In genomic region chr4:83659411-83659810, GRCm38 (mm10) we compare ENCODE assay signal across 32 mouse cellular contexts.
DNase-seq lines count a peak whose midpoint lies in the region; ATAC-seq and TF ChIP-seq lines count a peak whose summit lies in the region.
"Had no signal": no experiment of that assay in that cellular context is flagged by ENCODE, and none has a peak within 500 bp of the region (broad histone marks: within the 10 kb centered on the region; RNA-seq: fewer than 3 reads in every experiment).

No protein-coding gene starts in this region.

- H3K4me2 ChIP-seq in forebrain, embryonic 14.5 days (ENCODE audit: low read length) = no peak overlapping the region
- peak overlapping the region; percentile 25 for H3K4me2 ChIP-seq in limb, embryonic 13.5 days (replicated peaks)
- H3K4me2 ChIP-seq in limb, embryonic 15.5 days = no peak overlapping the region
- H3K4me2 ChIP-seq: embryonic facial prominence, embryonic 15.5 days; forebrain, embryonic 13.5 days; heart, embryonic 13.5 days; hindbrain, embryonic 12.5 days; liver, embryonic 12.5 days; midbrain, embryonic 12.5 days; neural tube, embryonic 13.5 days had no signal

- H3K4me3 ChIP-seq in forebrain, embryonic 14.5 days (ENCODE audit: low read depth, low read length) = no peak overlapping the region
- H3K4me3 ChIP-seq in forebrain, embryonic 10.5 days = no peak overlapping the region
- H3K4me3 ChIP-seq in limb, embryonic 13.5 days = no peak overlapping the region
- no peak overlapping the region for H3K4me3 ChIP-seq in limb, embryonic 10.5 days
- H3K4me3 ChIP-seq in lung, adult 2 months (replicated peaks; ENCODE audit: extremely low read depth, low read depth, low read length) = no peak overlapping the region
- no peak overlapping the region for H3K4me3 ChIP-seq in limb, embryonic 15.5 days
- H3K4me3 ChIP-seq: embryonic facial prominence, embryonic 15.5 days; forebrain, embryonic 13.5 days; heart, embryonic 13.5 days; hindbrain, embryonic 12.5 days; liver, embryonic 12.5 days; megakaryocyte, embryonic 14.5 days; midbrain, embryonic 12.5 days; neural tube, embryonic 13.5 days had no signal

- H3K27ac ChIP-seq in forebrain, embryonic 14.5 days (ENCODE audit: low read depth, low read length) = no peak overlapping the region
- no peak overlapping the region for H3K27ac ChIP-seq in forebrain, embryonic 10.5 days
- no peak overlapping the region for H3K27ac ChIP-seq in limb, embryonic 13.5 days
- H3K27ac ChIP-seq in limb, embryonic 10.5 days = no peak overlapping the region
- H3K27ac ChIP-seq in limb, embryonic 15.5 days = no peak overlapping the region
- H3K27ac ChIP-seq: embryonic facial prominence, embryonic 15.5 days; forebrain, embryonic 13.5 days; heart, embryonic 13.5 days; hindbrain, embryonic 12.5 days; liver, embryonic 12.5 days; midbrain, embryonic 12.5 days; neural tube, embryonic 13.5 days; stomach, postnatal 0 days had no signal

- H3K36me3 ChIP-seq in forebrain, embryonic 14.5 days (ENCODE audit: control insufficient read depth, insufficient read depth, low read length) = no peaks in the 10 kb centered on the region
- no peaks in the 10 kb centered on the region for H3K36me3 ChIP-seq in forebrain, embryonic 10.5 days (replicated peaks)
- H3K36me3 ChIP-seq in limb, embryonic 13.5 days = no peaks in the 10 kb centered on the region
- no peaks in the 10 kb centered on the region for H3K36me3 ChIP-seq in limb, embryonic 10.5 days
- H3K36me3 ChIP-seq in limb, embryonic 15.5 days = no peaks in the 10 kb centered on the region
- H3K36me3 ChIP-seq: embryonic facial prominence, embryonic 15.5 days; G1E; heart, embryonic 13.5 days; hindbrain, embryonic 12.5 days; liver, embryonic 12.5 days; midbrain, embryonic 12.5 days; neural tube, embryonic 13.5 days had no signal

- no peaks in the 10 kb centered on the region for H3K27me3 ChIP-seq in forebrain, embryonic 14.5 days (replicated peaks; ENCODE audit: control insufficient read depth, insufficient read depth, low read length)
- H3K27me3 ChIP-seq in forebrain, embryonic 10.5 days (ENCODE audit: poor library complexity, severe bottlenecking) = no peaks in the 10 kb centered on the region
- no peaks in the 10 kb centered on the region for H3K27me3 ChIP-seq in limb, embryonic 13.5 days
- no peaks in the 10 kb centered on the region for H3K27me3 ChIP-seq in limb, embryonic 10.5 days (ENCODE audit: low read depth, poor library complexity, severe bottlenecking)
- H3K27me3 ChIP-seq in limb, embryonic 15.5 days = no peaks in the 10 kb centered on the region
- H3K27me3 ChIP-seq: embryonic facial prominence, embryonic 15.5 days; forebrain, embryonic 13.5 days; heart, embryonic 13.5 days; hindbrain, embryonic 12.5 days; liver, embryonic 12.5 days; megakaryocyte, embryonic 14.5 days; midbrain, embryonic 12.5 days; neural tube, embryonic 13.5 days had no signal

- H3K4me1 ChIP-seq in forebrain, embryonic 14.5 days (ENCODE audit: control insufficient read depth, insufficient read depth, low read length) = peaks cover 7% of the 10 kb centered on the region
- H3K4me1 ChIP-seq in forebrain, embryonic 10.5 days = peaks cover 24% of the 10 kb centered on the region
- peaks cover 18% of the 10 kb centered on the region for H3K4me1 ChIP-seq in limb, embryonic 13.5 days
- H3K4me1 ChIP-seq in limb, embryonic 10.5 days = peaks cover 28% of the 10 kb centered on the region
- H3K4me1 ChIP-seq in lung, adult 2 months (ENCODE audit: control insufficient read depth, insufficient read depth, low read length) = no peaks in the 10 kb centered on the region
- peaks cover 8% of the 10 kb centered on the region; the same call in 1 of the 2 replicates for H3K4me1 ChIP-seq in limb, embryonic 15.5 days
- H3K4me1 ChIP-seq: liver, embryonic 12.5 days had no signal

- WGBS in forebrain, embryonic 14.5 days = 55% methylated on average over 11 of the region's 11 CpGs
- 81% methylated on average over 11 of the region's 11 CpGs for WGBS in forebrain, embryonic 10.5 days
- WGBS in limb, embryonic 13.5 days = 52% methylated on average over 11 of the region's 11 CpGs
- 78% methylated on average over 11 of the region's 11 CpGs for WGBS in limb, embryonic 10.5 days
- 57% methylated on average over 11 of the region's 11 CpGs for WGBS in lung, adult 2 months
- 46% methylated on average over 11 of the region's 11 CpGs for WGBS in limb, embryonic 15.5 days

- ATAC-seq in forebrain, embryonic 14.5 days = no peak
- no peak; the same call in 1 of the 2 replicates for ATAC-seq in limb, embryonic 13.5 days (ENCODE audit: low FRiP score, low read depth)
- 0 out of 2 replicates have a peak, but pooled peaks have one; percentile 24 for ATAC-seq in limb, embryonic 15.5 days (ENCODE audit: insufficient number of reproducible peaks, low FRiP score, low TSS enrichment, low read depth)
- ATAC-seq: forebrain, embryonic 13.5 days; intestine, embryonic 16.5 days; liver, embryonic 12.5 days; liver, postnatal 0 days had no signal

- TF ChIP-seq POLR2A in lung, adult 2 months (IDR thresholded peaks at IDR 0.05; ENCODE audit: borderline replicate concordance, extremely low read depth, low read depth, low read length) = no peak

- no peak for TF ChIP-seq CTCF in lung, adult 2 months (IDR thresholded peaks at IDR 0.05; ENCODE audit: insufficient read depth, low read length)

- no peaks in the 10 kb centered on the region for H3K9me3 ChIP-seq in forebrain, embryonic 14.5 days (replicated peaks; ENCODE audit: control insufficient read depth, low read length)
- H3K9me3 ChIP-seq in forebrain, embryonic 10.5 days = no peaks in the 10 kb centered on the region
- no peaks in the 10 kb centered on the region for H3K9me3 ChIP-seq in limb, embryonic 13.5 days
- no peaks in the 10 kb centered on the region for H3K9me3 ChIP-seq in limb, embryonic 10.5 days (replicated peaks)
- no peaks in the 10 kb centered on the region for H3K9me3 ChIP-seq in limb, embryonic 15.5 days
- H3K9me3 ChIP-seq: embryonic facial prominence, embryonic 15.5 days; forebrain, embryonic 13.5 days; G1E; heart, embryonic 13.5 days; hindbrain, embryonic 12.5 days; liver, embryonic 12.5 days; megakaryocyte, embryonic 14.5 days; midbrain, embryonic 12.5 days; neural tube, embryonic 13.5 days had no signal

- H3K9ac ChIP-seq in forebrain, embryonic 14.5 days (ENCODE audit: low read length) = no peak overlapping the region
- H3K9ac ChIP-seq in limb, embryonic 13.5 days = no peak overlapping the region
- no peak overlapping the region for H3K9ac ChIP-seq in limb, embryonic 15.5 days
- H3K9ac ChIP-seq: embryonic facial prominence, embryonic 15.5 days; forebrain, embryonic 13.5 days; heart, embryonic 13.5 days; hindbrain, embryonic 12.5 days; liver, embryonic 12.5 days; liver, postnatal 0 days; midbrain, embryonic 12.5 days; neural tube, embryonic 13.5 days had no signal

- DNase-seq in forebrain, embryonic 14.5 days (ENCODE audit: low spot score) = peak; percentile 10
- DNase-seq in forebrain, embryonic 10.5 days (ENCODE audit: extremely low spot score, low spot score) = no peak
- no peak for DNase-seq in limb, embryonic 10.5 days (ENCODE audit: low spot score)
- peak; percentile 26 to 31 for DNase-seq in lung, postnatal 4 days
- no peak for DNase-seq in lung, adult 2 months
- no peak for DNase-seq in cerebellum, postnatal 10 days
- DNase-seq: adrenal gland, postnatal 14 days; cerebellum, adult 18-20 months; cerebellum, postnatal 14 days; gastrocnemius, postnatal 14 days; heart, adult 18-20 months; heart, postnatal 14 days; kidney, adult 8-10 months; kidney, postnatal 14 days; layer of hippocampus, adult 9-11 months; liver, postnatal 0 days; right cerebral cortex, postnatal 4 days; thymus, adult 2 months; thymus, postnatal 36 days had no signal

Comparison
In these comparisons a context has a peak if more than half of its experiments do, and no peak if none do; other contexts are left out.
1. DNase-seq: peak in forebrain, embryonic 14.5 days (single experiment) and lung, postnatal 4 days (2 of 2); none in forebrain, embryonic 10.5 days (single experiment), limb, embryonic 10.5 days (single experiment), lung, adult 2 months (single experiment) and cerebellum, postnatal 10 days (0 of 2).